Mouse (Mus musculus) embryonic fibroblast, embryonic 13.5 days (primary cell): Measurements from ENCODE around the gene Gne.

Experiments
- CTCF ChIP-seq: IDR thresholded peaks from 2 replicates; pipeline ENCODE4 v1.5.1; 2011; ENCODE audit warnings: mild to moderate bottlenecking, control low read depth, low read length, moderate library complexity, borderline replicate concordance; ENCODE audit not compliant: insufficient read depth
- POLR2A ChIP-seq: IDR thresholded peaks from 2 replicates; pipeline ENCODE4 v1.6.1; 2011; ENCODE audit warnings: low read depth, mild to moderate bottlenecking, control low read depth, low read length, moderate library complexity

DNA sequence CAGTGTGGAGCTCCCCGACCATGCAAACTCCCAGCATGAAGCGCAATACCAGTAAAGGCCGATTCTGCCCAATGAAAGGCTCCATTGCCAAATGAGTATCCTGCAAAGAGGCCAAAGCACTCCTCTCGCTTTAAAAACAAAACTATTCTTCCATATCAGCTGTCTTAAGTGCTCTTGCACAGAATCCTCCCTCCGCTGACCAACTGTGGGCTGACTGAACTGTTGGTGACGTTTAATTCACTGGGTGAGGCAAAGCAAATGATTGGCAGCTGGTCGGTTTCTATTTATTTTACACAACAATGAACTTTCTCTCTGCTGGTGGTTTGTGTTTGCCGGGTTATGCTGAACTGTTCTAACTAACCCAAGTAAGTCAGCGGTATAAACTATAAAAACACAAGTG is 15.2 kb downstream of the Gne start:
- TF ChIP-seq CTCF (no peak), POLR2A (no peak)
